ENCODE assay signal across 15 mouse cellular contexts in the genomic region with DNA sequence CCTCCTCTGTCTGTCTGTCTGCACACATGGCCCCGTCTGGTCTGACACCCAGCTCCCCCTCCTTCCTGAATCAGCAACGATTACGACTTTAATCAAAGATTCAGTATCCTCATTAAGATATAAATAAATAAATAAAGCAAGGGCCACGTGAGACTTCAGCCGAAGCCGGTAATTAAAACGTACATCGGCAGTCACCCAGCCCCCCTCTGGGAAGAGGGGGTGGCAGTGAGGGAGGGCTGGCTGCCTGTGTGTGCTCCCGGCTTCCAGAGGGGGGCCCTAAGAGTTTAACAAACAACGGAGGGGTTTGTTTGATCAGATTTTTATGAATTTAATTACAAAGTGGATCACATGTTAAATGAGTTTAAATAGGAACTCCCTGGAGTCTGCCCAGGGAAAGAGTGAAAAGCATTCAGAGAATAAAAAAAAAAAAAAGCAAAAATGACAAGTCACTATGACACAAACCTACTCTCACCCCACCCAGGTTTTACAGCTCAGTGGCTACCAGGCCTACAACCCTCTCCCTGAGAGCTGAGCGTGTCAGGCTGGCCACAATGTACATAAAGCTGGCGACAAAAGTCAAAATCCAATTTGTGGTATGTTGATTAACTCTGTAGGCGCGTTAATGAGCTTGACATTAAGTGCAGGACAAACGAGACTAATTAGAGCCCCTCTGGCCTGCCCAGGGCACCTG. TPM values are rescaled to one million over a fixed set of nuclear protein-coding genes. Genes with fewer than 3 reads are reported as not detected.
DNase-seq lines count a peak whose midpoint lies in the region; ATAC-seq lines count a peak whose summit lies in the region.
"Had no signal": no experiment of that assay in that cellular context is flagged by ENCODE, and none has a peak within 500 bp of the region (broad histone marks: within the 10 kb centered on the region; RNA-seq: fewer than 3 reads in every experiment).

No protein-coding gene starts in this region.

- peak; percentile 19; the same call in 1 of the 2 replicates for ATAC-seq in hindbrain, embryonic 13.5 days (ENCODE audit: low FRiP score)
- peak; percentile 55 for ATAC-seq in midbrain, embryonic 12.5 days (ENCODE audit: low FRiP score, low read depth)
- ATAC-seq in erythroid progenitor cell, adult 5-6 weeks (replicated peaks; ENCODE audit: low FRiP score, poor library complexity, severe bottlenecking) = no peak

- H3K9ac ChIP-seq in hindbrain, embryonic 13.5 days = 0 out of 2 replicates have a peak overlapping the region, but pooled peaks have one; percentile 29
- H3K9ac ChIP-seq in midbrain, embryonic 12.5 days (replicated peaks) = peak overlapping the region; percentile 4
- H3K9ac ChIP-seq: embryonic facial prominence, embryonic 12.5 days; heart, embryonic 15.5 days; limb, embryonic 13.5 days had no signal

- H3K27ac ChIP-seq in hindbrain, embryonic 13.5 days = peak overlapping the region; percentile 81
- peak overlapping the region; percentile 83 for H3K27ac ChIP-seq in midbrain, embryonic 12.5 days (replicated peaks)
- H3K27ac ChIP-seq: embryonic facial prominence, embryonic 12.5 days; heart, embryonic 15.5 days; kidney, postnatal 0 days; limb, embryonic 13.5 days had no signal

- 15% methylated on average over 15 of the region's 15 CpGs for WGBS in hindbrain, embryonic 13.5 days
- 17% methylated on average over 15 of the region's 15 CpGs for WGBS in midbrain, embryonic 12.5 days

- H3K36me3 ChIP-seq in hindbrain, embryonic 13.5 days = peaks cover 5% of the 10 kb centered on the region
- peaks cover 7% of the 10 kb centered on the region for H3K36me3 ChIP-seq in midbrain, embryonic 12.5 days
- H3K36me3 ChIP-seq: embryonic facial prominence, embryonic 12.5 days; heart, embryonic 15.5 days; limb, embryonic 13.5 days had no signal

- no peaks in the 10 kb centered on the region; the same call in 1 of the 2 replicates for H3K9me3 ChIP-seq in hindbrain, embryonic 13.5 days
- H3K9me3 ChIP-seq in midbrain, embryonic 12.5 days = peaks cover 5% of the 10 kb centered on the region
- H3K9me3 ChIP-seq: embryonic facial prominence, embryonic 12.5 days; heart, embryonic 15.5 days had no signal

- H3K4me3 ChIP-seq in hindbrain, embryonic 13.5 days = no peak overlapping the region
- H3K4me3 ChIP-seq in midbrain, embryonic 12.5 days = no peak overlapping the region
- H3K4me3 ChIP-seq: embryonic facial prominence, embryonic 12.5 days; heart, embryonic 15.5 days; limb, embryonic 13.5 days had no signal

- H3K4me1 ChIP-seq in hindbrain, embryonic 13.5 days (replicated peaks) = peaks cover 37% of the 10 kb centered on the region
- peaks cover 30% of the 10 kb centered on the region for H3K4me1 ChIP-seq in midbrain, embryonic 12.5 days
- H3K4me1 ChIP-seq: heart, embryonic 15.5 days had no signal

- peaks cover 14% of the 10 kb centered on the region; the same call in 1 of the 2 replicates for H3K27me3 ChIP-seq in hindbrain, embryonic 13.5 days
- H3K27me3 ChIP-seq in midbrain, embryonic 12.5 days = 0 out of 2 replicates have a peak, but pooled peaks cover 5% of the 10 kb centered on the region

- peak overlapping the region; percentile 40 for H3K4me2 ChIP-seq in hindbrain, embryonic 13.5 days
- peak overlapping the region; percentile 40 for H3K4me2 ChIP-seq in midbrain, embryonic 12.5 days (replicated peaks)
- H3K4me2 ChIP-seq: embryonic facial prominence, embryonic 12.5 days; heart, embryonic 15.5 days; limb, embryonic 13.5 days had no signal

- peak; percentile 32 for DNase-seq in embryo, embryonic 10.5 days (ENCODE audit: low spot score)
- no peak for DNase-seq in embryo, embryonic 9.5 days (ENCODE audit: extremely low spot score)
- peak; percentile 54 for DNase-seq in brain, adult 2 months (ENCODE audit: low read depth, low spot score)
- no peak for DNase-seq in spleen, postnatal 14 days (ENCODE audit: low spot score in 2 of 2)
- DNase-seq in kidney, postnatal 10 days = no peak
- DNase-seq: cerebellum, adult 11-12 months; lung, postnatal 14 days; thymus, postnatal 14 days had no signal

RNA-seq across cellular contexts. Expression of a gene that starts 57.6 kb away (rescaled TPM):
- polyA plus RNA-seq in hindbrain, embryonic 13.5 days (2015; fragmentation: Nextera tagmentation; extraction: Ambion mirVana) = 0.38 and 0.81 TPM in 2 replicates
- polyA plus RNA-seq in midbrain, embryonic 12.5 days (2016; fragmentation: Nextera tagmentation; extraction: Ambion mirVana) = 1.9 and 2.3 TPM in 2 replicates
- total RNA-seq in erythroid progenitor cell, adult 5-6 weeks (2015; ENCODE audit: low replicate concordance) = 14.3 TPM in 1 of 2 replicates, not detected in the other
- not detected in 2 replicates for total RNA-seq in erythroid progenitor cell, adult 5-6 weeks (2017; ENCODE audit: low replicate concordance)

Comparison
In these comparisons a context has a peak if more than half of its experiments do, and no peak if none do; other contexts are left out.
1. DNase-seq: peak in embryo, embryonic 10.5 days (single experiment) and brain, adult 2 months (single experiment); none in embryo, embryonic 9.5 days (single experiment), spleen, postnatal 14 days (0 of 2) and kidney, postnatal 10 days (single experiment).